Mouse (Mus musculus) liver, adult (tissue): ENCODE data around the gene Hoxa6.

ENCODE experiments used
- GATA4 ChIP-seq: IDR thresholded peaks from 2 replicates; pipeline ENCODE4 v1.6.1; 2014; ENCODE audit warnings: mild to moderate bottlenecking, low read length; ENCODE audit not compliant: insufficient replicate concordance

Gene Hoxa6

GRCm38 (mm10) chr6:52158276-52159051 is 50.1 kb downstream of the Hoxa6 start, which contains the start of gene Hoxa1:
TSS of gene Hoxa1 (minus strand) at chr6:52158317.
- TF ChIP-seq GATA4: no peak; the same call in 1 of the 2 replicates

GRCm38 (mm10) chr6:52157466-52158275 is 50.9 kb downstream of the Hoxa6 start:
- no peak for TF ChIP-seq GATA4

DNA sequence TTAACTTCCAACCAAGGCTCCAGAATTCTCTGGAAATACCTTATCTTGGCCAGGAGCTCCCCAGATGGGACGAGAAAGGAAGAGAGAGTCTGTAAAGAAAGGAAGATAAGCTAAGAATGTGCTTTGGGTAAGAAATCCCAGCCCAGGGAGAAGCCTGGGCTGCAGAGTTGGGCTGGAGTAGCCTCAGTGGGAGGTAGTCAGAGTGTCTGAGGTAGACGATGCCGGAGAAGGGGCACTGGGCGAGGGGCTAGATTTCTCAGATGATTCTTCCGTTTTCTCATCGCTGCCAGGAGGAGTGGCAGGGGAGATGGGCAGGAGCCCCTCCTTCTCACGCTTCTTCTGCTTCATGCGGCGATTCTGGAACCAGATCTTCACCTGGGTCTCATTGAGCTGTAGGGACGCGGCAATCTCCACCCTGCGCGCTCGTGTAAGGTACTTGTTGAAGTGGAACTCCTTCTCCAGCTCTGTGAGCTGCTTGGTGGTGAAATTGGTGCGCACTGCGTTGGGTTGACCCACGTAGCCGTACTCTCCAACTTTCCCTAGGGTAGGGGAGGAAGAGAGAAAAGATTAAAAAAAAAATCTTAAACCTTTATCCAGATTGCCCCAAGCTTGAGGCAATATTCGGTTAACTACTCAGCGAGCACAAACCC is 51.8 kb downstream of the Hoxa6 start:
- no peak for TF ChIP-seq GATA4
